Mouse (Mus musculus): ENCODE measurements at regions not wholly inside any gene's neighbourhood (a gene's known extent, or its start where the extent isn't known, plus 50 kb on each side); places are given as distances from the start of the nearest gene placed in this dataset.

DNA sequence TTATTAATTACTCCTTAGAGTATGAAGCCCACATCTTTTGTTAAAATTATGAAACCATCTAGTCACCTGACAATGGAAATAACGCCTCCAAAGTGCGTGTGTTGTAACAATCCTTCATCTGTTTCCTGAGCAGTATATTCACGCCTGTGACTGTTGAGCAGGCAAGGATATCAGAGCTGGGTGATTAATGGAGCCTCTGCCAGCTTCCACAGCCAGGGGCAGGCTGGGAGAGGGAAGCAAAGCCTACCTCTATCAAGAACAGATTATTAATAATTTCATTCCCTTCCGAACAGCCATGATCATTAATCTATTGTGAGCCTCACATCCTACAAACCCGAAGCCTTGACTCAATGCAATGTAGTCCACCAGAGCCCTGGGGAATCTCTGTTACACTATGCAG is 431.7 kb upstream of the Vstm2b start:
- DNase-seq (ENCODE audit: low spot score) (no peak), ATAC-seq (ENCODE audit: insufficient read depth, low read depth) (no peak)
- no peaks in the 10 kb centered on the region for H3K4me1 ChIP-seq (ENCODE audit: control insufficient read depth, insufficient read depth)
- H3K9me3 ChIP-seq (replicated peaks; ENCODE audit: control insufficient read depth, low read length): no peaks in the 10 kb centered on the region
- no peaks in the 10 kb centered on the region for H3K27me3 ChIP-seq (ENCODE audit: control insufficient read depth, insufficient read depth, low read length)
- no peak overlapping the region for H3K27ac ChIP-seq (ENCODE audit: low read depth)
- H3K36me3 ChIP-seq (replicated peaks; ENCODE audit: control insufficient read depth, insufficient read depth, low read length): no peaks in the 10 kb centered on the region
- H3K9ac ChIP-seq (replicated peaks; ENCODE audit: low read depth, low read length): no peak overlapping the region
- H3K4me2 ChIP-seq (ENCODE audit: low read depth, low read length): no peak overlapping the region
- 59% methylated on average over 5 of the region's 5 CpGs for WGBS
- TF ChIP-seq EP300 (IDR thresholded peaks at IDR 0.05; ENCODE audit: low read depth): no peak
- H3K4me3 ChIP-seq (ENCODE audit: low read depth, low read length): no peak overlapping the region

DNA sequence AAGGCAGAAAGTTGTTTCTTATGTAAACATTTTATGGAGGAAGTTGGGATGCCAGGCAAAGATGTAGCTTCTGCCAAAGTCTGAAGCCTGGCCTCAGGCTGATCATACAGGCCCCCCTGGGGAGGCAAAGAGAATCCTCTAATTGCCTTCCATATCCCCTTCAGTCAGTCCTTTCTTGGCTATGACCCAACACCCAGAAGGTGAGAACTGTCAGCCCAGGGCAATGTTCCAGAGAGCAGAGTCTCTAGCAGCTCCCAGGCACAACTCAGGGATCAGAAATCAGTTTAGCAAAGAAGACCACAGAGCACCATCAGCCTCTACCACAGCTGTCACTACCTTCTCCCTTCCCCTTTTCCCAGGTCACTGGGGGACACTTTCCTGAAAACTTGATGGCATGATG is 410.9 kb upstream of the Vstm2b start:
- DNase-seq (ENCODE audit: low spot score) (no peak), ATAC-seq (ENCODE audit: insufficient read depth, low read depth) (no peak)
- Histone ChIP-seq H3K27me3 (ENCODE audit: control insufficient read depth, insufficient read depth, low read length) (no peaks in the 10 kb centered on the region), H3K4me2 (ENCODE audit: low read depth, low read length) (no peak overlapping the region), H3K9me3 (replicated peaks; ENCODE audit: control insufficient read depth, low read length) (no peaks in the 10 kb centered on the region), H3K4me1 (ENCODE audit: control insufficient read depth, insufficient read depth) (no peaks in the 10 kb centered on the region), H3K27ac (ENCODE audit: low read depth) (no peak overlapping the region), H3K4me3 (ENCODE audit: low read depth, low read length) (no peak overlapping the region), H3K36me3 (replicated peaks; ENCODE audit: control insufficient read depth, insufficient read depth, low read length) (no peaks in the 10 kb centered on the region), H3K9ac (replicated peaks; ENCODE audit: low read depth, low read length) (no peak overlapping the region)
- TF ChIP-seq EP300 (IDR thresholded peaks at IDR 0.05; ENCODE audit: low read depth) (no peak), CTCF (IDR thresholded peaks at IDR 0.05; ENCODE audit: low read depth) (no peak)

DNA sequence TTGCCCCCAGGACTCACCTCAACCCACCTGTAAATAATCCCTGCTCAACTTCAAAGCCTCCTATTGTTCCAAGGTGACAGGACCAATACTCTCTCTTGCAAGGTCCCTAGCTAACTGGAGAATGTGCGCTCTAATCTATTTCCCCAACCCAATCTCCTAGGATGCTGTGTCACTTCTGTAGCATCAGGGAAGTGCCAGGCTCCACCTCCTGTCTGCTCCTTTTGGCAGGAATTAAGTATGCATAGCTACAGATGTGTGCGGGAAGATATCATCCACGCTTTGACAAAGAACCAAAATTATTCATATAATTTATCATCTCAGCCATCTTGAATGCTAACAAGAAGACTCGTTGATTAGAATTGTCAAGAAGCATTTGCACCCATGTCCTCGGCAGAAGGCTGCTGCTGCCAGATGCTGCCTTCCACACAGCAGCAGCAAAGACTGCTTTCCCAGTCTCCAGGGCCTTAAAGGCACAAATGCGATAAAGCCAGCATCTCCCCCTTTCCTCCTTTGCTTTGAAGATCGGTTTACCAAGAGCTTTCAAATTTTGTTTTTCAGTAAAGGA is 375.3 kb upstream of the Vstm2b start:
- H3K9ac ChIP-seq (replicated peaks; ENCODE audit: low read depth, low read length): no peak overlapping the region
- DNase-seq (ENCODE audit: low spot score): no peak
- no peaks in the 10 kb centered on the region for H3K9me3 ChIP-seq (replicated peaks; ENCODE audit: control insufficient read depth, low read length)
- H3K27me3 ChIP-seq (ENCODE audit: control insufficient read depth, insufficient read depth, low read length): no peaks in the 10 kb centered on the region
- no peak overlapping the region for H3K4me2 ChIP-seq (ENCODE audit: low read depth, low read length)
- TF ChIP-seq EP300 (IDR thresholded peaks at IDR 0.05; ENCODE audit: low read depth): no peak
- no peak for TF ChIP-seq CTCF (IDR thresholded peaks at IDR 0.05; ENCODE audit: low read depth)
- 58% methylated on average over 7 of the region's 7 CpGs for WGBS
- H3K4me3 ChIP-seq (ENCODE audit: low read depth, low read length): no peak overlapping the region
- H3K36me3 ChIP-seq (replicated peaks; ENCODE audit: control insufficient read depth, insufficient read depth, low read length): no peaks in the 10 kb centered on the region
- H3K4me1 ChIP-seq (ENCODE audit: control insufficient read depth, insufficient read depth): no peaks in the 10 kb centered on the region
- ATAC-seq (ENCODE audit: insufficient read depth, low read depth): no peak
- no peak overlapping the region for H3K27ac ChIP-seq (ENCODE audit: low read depth)

DNA sequence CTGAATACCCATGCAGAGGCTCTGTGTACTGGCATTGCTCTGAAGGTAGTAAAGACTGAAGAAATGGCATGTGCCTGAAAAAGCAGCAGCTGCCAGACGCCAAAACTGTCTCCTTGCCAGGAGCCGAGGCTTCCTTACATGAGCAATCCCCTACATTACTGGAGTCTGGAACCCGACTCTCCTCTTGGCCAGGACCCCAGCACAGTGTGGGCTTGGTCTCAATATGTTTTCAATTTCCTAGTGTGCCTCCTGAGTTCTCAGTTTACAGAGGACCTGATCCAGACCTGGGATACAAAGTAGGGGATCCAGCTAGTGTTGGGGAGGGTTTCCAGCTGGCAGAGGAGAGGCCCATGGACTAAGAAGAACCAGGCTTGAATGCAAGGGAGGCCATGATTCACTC is 361.5 kb upstream of the Vstm2b start:
- Histone ChIP-seq H3K27me3 (ENCODE audit: control insufficient read depth, insufficient read depth, low read length) (no peaks in the 10 kb centered on the region), H3K9ac (replicated peaks; ENCODE audit: low read depth, low read length) (no peak overlapping the region), H3K9me3 (replicated peaks; ENCODE audit: control insufficient read depth, low read length) (no peaks in the 10 kb centered on the region), H3K4me3 (ENCODE audit: low read depth, low read length) (no peak overlapping the region), H3K4me2 (ENCODE audit: low read depth, low read length) (no peak overlapping the region), H3K27ac (ENCODE audit: low read depth) (no peak overlapping the region), H3K4me1 (ENCODE audit: control insufficient read depth, insufficient read depth) (no peaks in the 10 kb centered on the region), H3K36me3 (replicated peaks; ENCODE audit: control insufficient read depth, insufficient read depth, low read length) (no peaks in the 10 kb centered on the region)
- 55% methylated on average over 3 of the region's 3 CpGs for WGBS
- TF ChIP-seq EP300 (IDR thresholded peaks at IDR 0.05; ENCODE audit: low read depth) (no peak), CTCF (IDR thresholded peaks at IDR 0.05; ENCODE audit: low read depth) (no peak)
- no peak for ATAC-seq (ENCODE audit: insufficient read depth, low read depth)
- DNase-seq (ENCODE audit: low spot score): no peak

DNA sequence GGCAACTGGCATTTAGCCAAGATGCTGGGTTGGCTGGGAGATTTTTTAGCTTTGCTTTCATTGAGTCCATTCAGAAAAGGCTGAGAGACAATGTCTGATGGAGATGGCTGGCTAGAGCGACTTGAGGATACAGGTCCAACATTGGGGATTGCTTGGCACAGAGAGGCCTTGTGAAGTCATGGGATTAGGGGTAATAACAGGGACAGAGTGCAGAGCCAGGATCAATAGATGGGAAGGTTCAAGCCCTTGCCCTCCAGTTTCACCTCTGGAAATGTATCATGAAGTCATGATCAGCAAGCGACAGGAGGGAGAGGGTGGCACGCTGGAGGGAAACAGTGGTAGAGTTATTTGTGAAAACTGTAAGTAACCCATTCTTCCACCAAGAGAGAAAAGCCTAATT is 360.5 kb upstream of the Vstm2b start:
- Histone ChIP-seq H3K36me3 (replicated peaks; ENCODE audit: control insufficient read depth, insufficient read depth, low read length) (no peaks in the 10 kb centered on the region), H3K4me2 (ENCODE audit: low read depth, low read length) (no peak overlapping the region), H3K4me3 (ENCODE audit: low read depth, low read length) (no peak overlapping the region), H3K4me1 (ENCODE audit: control insufficient read depth, insufficient read depth) (no peaks in the 10 kb centered on the region), H3K9me3 (replicated peaks; ENCODE audit: control insufficient read depth, low read length) (no peaks in the 10 kb centered on the region), H3K9ac (replicated peaks; ENCODE audit: low read depth, low read length) (no peak overlapping the region), H3K27ac (ENCODE audit: low read depth) (no peak overlapping the region), H3K27me3 (ENCODE audit: control insufficient read depth, insufficient read depth, low read length) (no peaks in the 10 kb centered on the region)
- 71% methylated on average over 3 of the region's 3 CpGs for WGBS
- TF ChIP-seq CTCF (IDR thresholded peaks at IDR 0.05; ENCODE audit: low read depth): no peak
- TF ChIP-seq EP300 (IDR thresholded peaks at IDR 0.05; ENCODE audit: low read depth): no peak
- ATAC-seq (ENCODE audit: insufficient read depth, low read depth) (no peak), DNase-seq (ENCODE audit: low spot score) (no peak)

DNA sequence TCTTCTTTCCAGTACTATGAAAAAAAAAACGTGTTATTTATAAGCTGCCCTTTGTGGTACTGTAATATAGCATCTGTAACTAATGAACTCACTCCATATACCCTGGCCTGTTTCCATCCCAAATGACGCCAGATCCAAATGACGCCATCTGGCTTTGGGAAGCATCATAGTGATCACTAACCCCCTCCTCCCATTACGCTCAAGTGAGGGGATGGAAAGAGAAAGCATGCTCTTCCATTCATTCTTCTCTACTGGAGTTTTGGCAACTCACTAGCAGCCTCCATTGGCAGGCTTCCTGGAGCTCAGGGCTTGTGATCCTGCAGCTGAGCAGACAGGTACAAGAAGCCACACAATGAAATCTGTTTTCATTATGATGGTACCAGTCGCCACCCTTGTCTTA is 358.3 kb upstream of the Vstm2b start:
- Histone ChIP-seq H3K27me3 (ENCODE audit: control insufficient read depth, insufficient read depth, low read length) (no peaks in the 10 kb centered on the region), H3K9ac (replicated peaks; ENCODE audit: low read depth, low read length) (no peak overlapping the region), H3K27ac (ENCODE audit: low read depth) (no peak overlapping the region), H3K36me3 (replicated peaks; ENCODE audit: control insufficient read depth, insufficient read depth, low read length) (no peaks in the 10 kb centered on the region), H3K9me3 (replicated peaks; ENCODE audit: control insufficient read depth, low read length) (no peaks in the 10 kb centered on the region), H3K4me2 (ENCODE audit: low read depth, low read length) (no peak overlapping the region), H3K4me1 (ENCODE audit: control insufficient read depth, insufficient read depth) (no peaks in the 10 kb centered on the region), H3K4me3 (ENCODE audit: low read depth, low read length) (no peak overlapping the region)
- ATAC-seq (ENCODE audit: insufficient read depth, low read depth) (no peak), DNase-seq (ENCODE audit: low spot score) (no peak)
- no peak for TF ChIP-seq EP300 (IDR thresholded peaks at IDR 0.05; ENCODE audit: low read depth)
- TF ChIP-seq CTCF (IDR thresholded peaks at IDR 0.05; ENCODE audit: low read depth): no peak
- 62% methylated on average over 5 of the region's 5 CpGs for WGBS

All from heart, postnatal 0 days (tissue).